Mouse (Mus musculus) neural tube, embryonic 11.5 days (tissue): ENCODE data around the gene Tpte. TPM values are rescaled to one million over a fixed set of nuclear protein-coding genes. Genes with fewer than 3 reads are reported as not detected.

Experiments used
- ATAC-seq: fragments of 200-750 bp; cut with Nextera tagmentation; 2 replicates; pipeline ENCODE4 v1.8.0; 2017; ENCODE audit warnings: moderate number of reproducible peaks, mild to moderate bottlenecking, moderate TSS enrichment, moderate library complexity; ENCODE audit not compliant: insufficient read depth, low FRiP score, low TSS enrichment
- DNase-seq: peaks from one replicate; pipeline ENCODE4 v3.0.0-alpha.2; 2015; ENCODE audit warnings: low spot score
- H3K27ac ChIP-seq: fragments of 300-500 bp; sonication (generic); 2 replicates; pipeline ENCODE4 v1.5.1; 2014; ENCODE audit warnings: low read depth, mild to moderate bottlenecking, low read length
- H3K27me3 ChIP-seq: fragments of 300-500 bp; sonication (generic); 2 replicates; pipeline ENCODE4 v1.6.1; 2014; ENCODE audit warnings: mild to moderate bottlenecking, low read length, mixed read lengths; ENCODE audit not compliant: control insufficient read depth, insufficient read depth
- H3K36me3 ChIP-seq: fragments of 300-500 bp; sonication (generic); 2 replicates; pipeline ENCODE4 v1.6.1; 2014; ENCODE audit warnings: mild to moderate bottlenecking, low read length, moderate library complexity, mixed read lengths; ENCODE audit not compliant: control insufficient read depth, insufficient read depth
- H3K4me1 ChIP-seq: fragments of 300-500 bp; sonication (generic); 2 replicates; pipeline ENCODE4 v1.6.1; 2014; ENCODE audit warnings: low read length, mixed read lengths; ENCODE audit not compliant: control insufficient read depth, insufficient read depth
- H3K4me2 ChIP-seq: fragments of 300-500 bp; sonication (generic); 2 replicates; pipeline ENCODE4 v1.6.1; 2014; ENCODE audit warnings: low read depth, mild to moderate bottlenecking, moderate library complexity
- H3K4me3 ChIP-seq: fragments of 300-500 bp; sonication (generic); 2 replicates; pipeline ENCODE4 v1.5.1; 2014; ENCODE audit warnings: low read depth, low read length
- H3K9ac ChIP-seq: fragments of 300-500 bp; sonication (generic); 2 replicates; pipeline ENCODE4 v1.6.1; 2014; ENCODE audit warnings: mild to moderate bottlenecking, low read length
- H3K9me3 ChIP-seq: fragments of 300-500 bp; sonication (generic); 2 replicates; pipeline ENCODE4 v1.6.1; 2016; ENCODE audit warnings: low read length; ENCODE audit not compliant: control insufficient read depth
- WGBS: fragments of 180-500 bp; shearing (Covaris S2); extraction: QIAGEN DNeasy Blood & Tissue Kit; methylation state at CpG from one replicate; pipeline ENCODE4 v1.1.7; 2014; 5-methylcytosine and 5-hydroxymethylcytosine counted together
- polyA plus RNA-seq: library from polyadenylated mRNA; unstranded; fragments of >200 nt; fragmentation: Nextera tagmentation; extraction: Ambion mirVana; gene quantifications from 2 replicates; pipeline ENCODE4 v1.2.1, GENCODE M21; 2014

Gene Tpte
- polyA plus RNA-seq, 1 experiment from 2014 or later = not detected

- H3K36me3 ChIP-seq = no peaks in the 10 kb centered on the region
- H3K4me1 ChIP-seq = peaks cover 5% of the 10 kb centered on the region; the same call in 1 of the 2 replicates
- H3K27me3 ChIP-seq = no peaks in the 10 kb centered on the region
- no peak overlapping the region for H3K4me3 ChIP-seq
- DNase-seq (no peak), ATAC-seq (no peak)
- 73% methylated on average over 10 of the region's 10 CpGs for WGBS
- no peak overlapping the region for H3K4me2 ChIP-seq
- H3K27ac ChIP-seq = no peak overlapping the region
- no peaks in the 10 kb centered on the region for H3K9me3 ChIP-seq
- H3K9ac ChIP-seq = no peak overlapping the region
Measured at GRCm38 (mm10) chr8:22306999-22307398, 23.8 kb downstream of the Tpte start.

- no peak for ATAC-seq
- Histone ChIP-seq H3K4me1 (no peaks in the 10 kb centered on the region), H3K9ac (no peak overlapping the region), H3K4me2 (no peak overlapping the region), H3K4me3 (no peak overlapping the region), H3K36me3 (no peaks in the 10 kb centered on the region), H3K9me3 (no peaks in the 10 kb centered on the region), H3K27ac (no peak overlapping the region), H3K27me3 (no peaks in the 10 kb centered on the region)
- DNase-seq = no peak
- WGBS = 67% methylated on average over 9 of the region's 9 CpGs
Measured at GRCm38 (mm10) chr8:22311446-22311845, 28.2 kb downstream of the Tpte start.

- DNase-seq (no peak), ATAC-seq (no peak)
- H3K4me2 ChIP-seq = no peak overlapping the region
- no peaks in the 10 kb centered on the region for H3K36me3 ChIP-seq
- no peak overlapping the region for H3K9ac ChIP-seq
- H3K9me3 ChIP-seq = no peaks in the 10 kb centered on the region
- H3K4me3 ChIP-seq = no peak overlapping the region
- no peaks in the 10 kb centered on the region for H3K27me3 ChIP-seq
- WGBS = 88% methylated on average over 13 of the region's 13 CpGs
- no peak overlapping the region for H3K27ac ChIP-seq
- no peaks in the 10 kb centered on the region for H3K4me1 ChIP-seq
Measured at GRCm38 (mm10) chr8:22335426-22335825, 52.2 kb downstream of the Tpte start.

- Histone ChIP-seq H3K4me1 (no peaks in the 10 kb centered on the region), H3K4me3 (no peak overlapping the region), H3K4me2 (no peak overlapping the region), H3K9me3 (no peaks in the 10 kb centered on the region), H3K27ac (no peak overlapping the region), H3K9ac (no peak overlapping the region), H3K27me3 (no peaks in the 10 kb centered on the region), H3K36me3 (no peaks in the 10 kb centered on the region)
- no peak for DNase-seq
- 85% methylated on average over 6 of the region's 6 CpGs for WGBS
- ATAC-seq = no peak
Measured at GRCm38 (mm10) chr8:22359359-22359758, 76.1 kb downstream of the Tpte start.

GRCm38 (mm10) chr8:22359882-22360281 lies 76.6 kb downstream of the Tpte start:
- 92% methylated on average over 6 of the region's 6 CpGs for WGBS
- H3K27me3 ChIP-seq = no peaks in the 10 kb centered on the region

DNA sequence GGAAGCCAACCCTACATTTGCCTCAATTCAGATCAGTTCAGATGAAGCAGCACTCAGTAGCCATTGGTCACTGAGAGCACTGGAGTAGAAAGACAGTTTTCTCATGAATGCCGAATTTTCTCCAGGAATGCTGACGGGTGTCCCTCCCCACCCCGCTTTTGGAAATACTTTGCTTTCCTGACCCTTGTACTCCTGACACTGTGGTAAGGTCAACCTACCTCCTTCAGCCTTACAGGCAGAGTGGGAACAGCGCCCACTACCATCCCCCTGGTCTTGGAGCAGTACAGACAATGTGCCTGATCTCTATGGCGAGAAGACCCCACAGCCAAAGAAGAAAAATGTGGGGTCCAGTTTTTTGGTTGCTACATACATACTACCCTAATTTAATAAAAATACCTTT lies 93.1 kb downstream of the Tpte start:
- H3K27ac ChIP-seq = no peak overlapping the region
- WGBS = 92% methylated on average over 5 of the region's 5 CpGs
- H3K9ac ChIP-seq = no peak overlapping the region
- no peak overlapping the region for H3K4me3 ChIP-seq
- H3K9me3 ChIP-seq = no peaks in the 10 kb centered on the region
- no peaks in the 10 kb centered on the region for H3K36me3 ChIP-seq
- no peaks in the 10 kb centered on the region for H3K27me3 ChIP-seq
- no peaks in the 10 kb centered on the region for H3K4me1 ChIP-seq
- DNase-seq (no peak), ATAC-seq (no peak)
- H3K4me2 ChIP-seq = no peak overlapping the region

More at GRCm38 (mm10) chr8:22359882-22360281, 76.6 kb downstream of the Tpte start:
- ATAC-seq = no peak
- H3K9me3 ChIP-seq = no peaks in the 10 kb centered on the region
- H3K4me3 ChIP-seq = no peak overlapping the region
- no peaks in the 10 kb centered on the region for H3K4me1 ChIP-seq
- no peaks in the 10 kb centered on the region for H3K36me3 ChIP-seq
- no peak for DNase-seq
- no peak overlapping the region for H3K9ac ChIP-seq
- no peak overlapping the region for H3K4me2 ChIP-seq
- H3K27ac ChIP-seq = no peak overlapping the region

- peak; percentile 78; the same call in 1 of the 2 replicates for ATAC-seq
- Histone ChIP-seq H3K4me3 (no peak overlapping the region), H3K36me3 (no peaks in the 10 kb centered on the region), H3K9me3 (no peaks in the 10 kb centered on the region), H3K9ac (no peak overlapping the region), H3K27me3 (no peaks in the 10 kb centered on the region), H3K4me2 (no peak overlapping the region), H3K27ac (no peak overlapping the region), H3K4me1 (no peaks in the 10 kb centered on the region)
- 53% methylated on average over 5 of the region's 5 CpGs for WGBS
- DNase-seq = peak; percentile 73
Measured at GRCm38 (mm10) chr8:22376903-22377302, 93.7 kb downstream of the Tpte start.

DNA sequence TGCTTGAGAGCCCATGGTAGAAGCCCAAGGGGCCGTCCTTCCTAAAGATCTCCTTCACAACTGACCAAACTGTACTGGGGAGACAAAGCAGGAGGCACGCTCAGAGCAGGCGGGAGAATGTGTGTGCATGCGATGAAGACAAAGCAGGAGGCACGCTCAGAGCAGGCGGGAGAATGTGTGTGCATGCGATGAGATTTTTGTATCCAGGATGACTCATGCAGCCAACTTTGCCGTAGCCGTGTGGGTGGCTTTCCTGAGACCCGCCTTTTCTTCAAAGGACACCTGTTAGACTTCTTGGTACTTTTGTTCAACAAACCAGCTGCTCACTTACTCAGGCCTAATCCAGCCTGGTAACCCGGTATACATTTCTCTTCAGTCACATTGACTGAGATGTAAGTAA lies 97.7 kb downstream of the Tpte start:
- Histone ChIP-seq H3K4me2 (no peak overlapping the region), H3K27ac (no peak overlapping the region), H3K9me3 (no peaks in the 10 kb centered on the region), H3K4me3 (no peak overlapping the region), H3K36me3 (no peaks in the 10 kb centered on the region), H3K27me3 (no peaks in the 10 kb centered on the region), H3K4me1 (no peaks in the 10 kb centered on the region), H3K9ac (no peak overlapping the region)
- WGBS = 96% methylated on average over 11 of the region's 11 CpGs
- no peak for DNase-seq
- no peak for ATAC-seq

GRCm38 (mm10) chr8:22382824-22383595 lies 99.8 kb downstream of the Tpte start:
- no peak for DNase-seq
- H3K36me3 ChIP-seq = no peaks in the 10 kb centered on the region
- WGBS = 82% methylated on average over 19 of the region's 19 CpGs
- ATAC-seq = no peak
- H3K4me3 ChIP-seq = no peak overlapping the region
- no peaks in the 10 kb centered on the region for H3K9me3 ChIP-seq
- H3K27me3 ChIP-seq = no peaks in the 10 kb centered on the region
- H3K27ac ChIP-seq = no peak overlapping the region
- H3K4me1 ChIP-seq = no peaks in the 10 kb centered on the region
- H3K4me2 ChIP-seq = no peak overlapping the region
- no peak overlapping the region for H3K9ac ChIP-seq
